Mouse (Mus musculus) olfactory bulb, adult 2 months (tissue): ENCODE measurements around the gene Fam69b. TPM values are rescaled to one million over a fixed set of nuclear protein-coding genes. Genes with fewer than 3 reads are reported as not detected.
A peak's percentile ranks its signal among the peaks of the same experiment; 100 is the strongest.
"Not testable (repeated sequence)": the region's sequence is repeated elsewhere in the genome, so short reads cannot be mapped to it uniquely, and the experiment has no call there.

Experiments
- H3K27ac ChIP-seq: fragments of 200-500 bp; 2 replicates; pipeline ENCODE4 v1.5.1; 2012; ENCODE audit warnings: low read depth, low read length; ENCODE audit not compliant: insufficient read depth
- H3K4me1 ChIP-seq: fragments of 200-500 bp; 2 replicates; pipeline ENCODE4 v1.6.1; 2012; ENCODE audit warnings: low read length; ENCODE audit not compliant: control insufficient read depth, insufficient read depth
- H3K4me3 ChIP-seq: fragments of 200-500 bp; 2 replicates; pipeline ENCODE4 v1.5.1; 2012; ENCODE audit warnings: mild to moderate bottlenecking, low read depth, low read length, moderate library complexity; ENCODE audit not compliant: insufficient read depth
- CTCF ChIP-seq: fragments of 200-500 bp; IDR thresholded peaks from 2 replicates; pipeline ENCODE4 v1.5.1; 2012; ENCODE audit warnings: low read depth, mild to moderate bottlenecking, low read length, moderate library complexity; ENCODE audit not compliant: insufficient read depth
- POLR2A ChIP-seq: fragments of 200-500 bp; IDR thresholded peaks from 2 replicates; pipeline ENCODE4 v1.6.1; 2012; ENCODE audit warnings: mild to moderate bottlenecking, low read depth, low read length, moderate library complexity; ENCODE audit not compliant: insufficient read depth
- WGBS: fragments of 180-500 bp; shearing (Covaris S2); methylation state at CpG from one replicate; pipeline ENCODE4 v1.1.7; 2018; 5-methylcytosine and 5-hydroxymethylcytosine counted together
- polyA plus RNA-seq: library from polyadenylated mRNA; stranded (reverse); fragments of >200 nt; gene quantifications from 2 replicates; pipeline ENCODE4 v1.2.4, GENCODE M21; 2012; ENCODE audit warnings: low replicate concordance; ENCODE audit not compliant: missing spikeins, insufficient read depth, insufficient read length

The Fam69b gene
- polyA plus RNA-seq, 1 experiment, result not detected

GRCm38 (mm10) chr2:26661768-26662508 is 33.7 kb downstream of the Fam69b start:
- Histone ChIP-seq H3K27ac (no peak overlapping the region), H3K4me3 (peak overlapping the region; percentile 32; the same call in 1 of the 2 replicates), H3K4me1 (peaks cover 11% of the 10 kb centered on the region)
- TF ChIP-seq CTCF (no peak), POLR2A (no peak)
- 43% methylated on average over 29 of the region's 29 CpGs for WGBS

DNA sequence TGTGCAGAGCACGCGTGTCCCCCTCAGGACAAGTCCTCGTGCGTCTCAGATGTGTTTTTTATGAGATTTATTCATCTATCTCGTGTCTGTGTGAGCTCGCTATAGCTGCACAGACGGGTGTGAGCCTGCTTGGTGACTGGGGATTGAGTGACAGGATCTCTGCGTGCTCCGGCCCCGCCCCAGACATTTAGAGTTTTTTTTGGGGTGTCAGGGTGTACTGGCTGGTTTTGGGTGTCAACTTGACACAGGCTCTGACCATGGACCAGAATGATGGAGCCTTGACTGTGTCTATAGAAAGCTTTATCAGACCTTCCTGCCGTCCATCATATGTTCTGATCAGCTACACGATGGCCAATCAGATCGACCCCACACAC is 34.2 kb downstream of the Fam69b start:
- Histone ChIP-seq H3K4me3 (no peak overlapping the region), H3K4me1 (peaks cover 11% of the 10 kb centered on the region), H3K27ac (no peak overlapping the region)
- no peak for TF ChIP-seq POLR2A
- TF ChIP-seq CTCF, result no peak
- 81% methylated on average over 13 of the region's 13 CpGs for WGBS

- no peak for TF ChIP-seq POLR2A
- no peak for TF ChIP-seq CTCF
- 85% methylated on average over 10 of the region's 10 CpGs for WGBS
- Histone ChIP-seq H3K4me3 (no peak overlapping the region), H3K4me1 (peaks cover 11% of the 10 kb centered on the region), H3K27ac (no peak overlapping the region)
Measured at GRCm38 (mm10) chr2:26663112-26663511, 34.9 kb downstream of the Fam69b start.

GRCm38 (mm10) chr2:26663551-26663950 is 35.3 kb downstream of the Fam69b start:
- 82% methylated on average over 1 of the region's 1 CpGs for WGBS
- H3K27ac ChIP-seq, H3K4me3 ChIP-seq: not testable (repeated sequence)
- peaks cover 11% of the 10 kb centered on the region for H3K4me1 ChIP-seq

DNA sequence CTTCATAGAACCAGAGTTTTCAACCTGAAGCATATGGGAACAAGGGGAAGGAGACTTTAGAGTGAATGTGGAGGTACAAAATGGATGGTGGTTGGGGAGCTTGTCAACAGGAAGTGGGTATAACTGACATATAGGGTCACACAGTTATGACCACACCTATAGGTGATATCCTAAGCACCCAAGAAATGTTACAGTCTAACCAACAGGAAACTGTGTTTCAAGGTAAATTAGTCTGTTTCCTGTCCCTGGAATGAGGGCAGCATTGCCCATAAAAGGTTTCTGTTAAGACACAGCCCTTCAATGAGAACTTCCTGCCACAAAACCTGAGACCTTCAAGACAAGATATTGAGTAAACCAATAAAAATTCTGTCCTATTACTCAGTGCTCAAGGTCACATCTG is 40.5 kb downstream of the Fam69b start:
- Histone ChIP-seq H3K27ac (no peak overlapping the region), H3K4me1 (no peaks in the 10 kb centered on the region), H3K4me3 (no peak overlapping the region)
- TF ChIP-seq CTCF, result no peak
- TF ChIP-seq POLR2A, result no peak

DNA sequence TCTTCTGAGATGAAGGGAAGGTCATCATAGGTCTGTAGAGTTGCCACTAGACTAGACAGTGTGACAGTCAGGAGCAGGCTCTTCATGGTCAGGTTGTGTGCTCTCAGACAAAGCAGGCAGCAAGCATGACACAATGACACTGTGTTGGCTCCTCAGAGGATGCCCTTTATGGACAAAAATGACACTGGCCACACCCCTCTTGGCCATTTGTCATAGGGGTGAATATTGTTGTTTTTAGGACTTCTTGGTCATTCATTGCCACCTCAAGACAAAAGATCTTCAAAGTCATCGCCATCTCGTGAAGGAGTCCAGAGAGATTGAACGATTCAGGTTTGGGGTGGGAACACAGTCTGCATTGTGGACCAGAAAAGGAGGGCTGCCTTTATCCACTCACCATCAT is 42.9 kb downstream of the Fam69b start, which contains the start of gene Lcn4:
TSS of gene Lcn4 (minus strand) at position 101 of the 400 bp plus-strand sequence.
- no peak for TF ChIP-seq CTCF
- no peak for TF ChIP-seq POLR2A
- H3K4me1 ChIP-seq, result no peaks in the 10 kb centered on the region
- no peak within 1 kb of the TSS for H3K27ac ChIP-seq
- no peak within 1 kb of the TSS for H3K4me3 ChIP-seq
- WGBS, result 95% methylated on average over 3 of the region's 3 CpGs

Other genes starting within 250 kb of the Fam69b start
- gene Snapc4, start 247.8 kb upstream of the Fam69b start, polyA plus RNA-seq, result not detected in 2 replicates
- gene Entr1, start 239.1 kb upstream of the Fam69b start, polyA plus RNA-seq, result not detected in 2 replicates
- 415 TPM in 1 of 2 replicates, not detected in the other for gene Pmpca, start 239.1 kb upstream of the Fam69b start, polyA plus RNA-seq
- not detected in 2 replicates for gene Inpp5e, start 219.3 kb upstream of the Fam69b start, polyA plus RNA-seq
- gene Sec16a, start 183.2 kb upstream of the Fam69b start, polyA plus RNA-seq, result 122 TPM in 1 of 2 replicates, not detected in the other
- gene Notch1, start 111.8 kb upstream of the Fam69b start, polyA plus RNA-seq, result 48.1 TPM in 1 of 2 replicates, not detected in the other
- not detected in 2 replicates for gene Egfl7, start 48.4 kb upstream of the Fam69b start, polyA plus RNA-seq
- gene Gm20532, start 41.8 kb upstream of the Fam69b start, polyA plus RNA-seq, result not detected in 2 replicates
- gene Agpat2, start 24.0 kb upstream of the Fam69b start, polyA plus RNA-seq, result not detected in 2 replicates
- not detected in 2 replicates for gene Lcn4, start 42.8 kb downstream of the Fam69b start, polyA plus RNA-seq
- gene Abo, start 236.5 kb downstream of the Fam69b start, polyA plus RNA-seq, result not detected in 2 replicates